Mouse (Mus musculus) heart, embryonic 16.5 days (tissue): ENCODE results near the gene Phkg1. TPM values are rescaled to one million over a fixed set of nuclear protein-coding genes. Genes with fewer than 3 reads are reported as not detected.
"Not testable (repeated sequence)": the region's sequence is repeated elsewhere in the genome, so short reads cannot be mapped to it uniquely, and the experiment has no call there.

Experiments used
- ATAC-seq: fragments of 200-750 bp; cut with Nextera tagmentation; replicated peaks from 2 replicates; pipeline ENCODE4 v1.8.0; 2017; ENCODE audit warnings: moderate number of reproducible peaks; ENCODE audit not compliant: insufficient read depth, low FRiP score; ENCODE audit errors: extremely low read depth
- H3K27ac ChIP-seq: fragments of 300-500 bp; sonication (generic); 2 replicates; pipeline ENCODE4 v1.5.1; 2014; ENCODE audit warnings: mild to moderate bottlenecking, low read length, control low read depth, moderate library complexity
- H3K27me3 ChIP-seq: fragments of 300-500 bp; sonication (generic); 2 replicates; pipeline ENCODE4 v1.6.1; 2014; ENCODE audit warnings: low read length, mixed read lengths; ENCODE audit not compliant: control insufficient read depth, insufficient read depth
- H3K36me3 ChIP-seq: fragments of 300-500 bp; sonication (generic); 2 replicates; pipeline ENCODE4 v1.6.1; 2014; ENCODE audit not compliant: control insufficient read depth, insufficient read depth
- H3K4me1 ChIP-seq: fragments of 300-500 bp; sonication (generic); 2 replicates; pipeline ENCODE4 v1.6.1; 2014; ENCODE audit warnings: low read length, mixed read lengths; ENCODE audit not compliant: control insufficient read depth, insufficient read depth
- H3K4me2 ChIP-seq: fragments of 300-500 bp; sonication (generic); 2 replicates; pipeline ENCODE4 v1.6.1; 2014; ENCODE audit warnings: low read depth, mild to moderate bottlenecking, control low read depth, low read length
- H3K4me3 ChIP-seq: fragments of 300-500 bp; sonication (generic); 2 replicates; pipeline ENCODE4 v1.5.1; 2014; ENCODE audit warnings: mild to moderate bottlenecking, control low read depth, low read length
- H3K9ac ChIP-seq: fragments of 300-500 bp; sonication (generic); 2 replicates; pipeline ENCODE4 v1.6.1; 2014; ENCODE audit warnings: low read length, control low read depth
- H3K9me3 ChIP-seq: fragments of 300-500 bp; sonication (generic); replicated peaks from 2 replicates; pipeline ENCODE4 v1.6.1; 2016; ENCODE audit warnings: low read length; ENCODE audit not compliant: control insufficient read depth
- WGBS: fragments of 180-500 bp; shearing (Covaris S2); extraction: QIAGEN DNeasy Blood & Tissue Kit; methylation state at CpG from one replicate; pipeline ENCODE4 v1.1.7; 2014; 5-methylcytosine and 5-hydroxymethylcytosine counted together
- polyA plus RNA-seq: library from polyadenylated mRNA; unstranded; fragments of >200 nt; fragmentation: Nextera tagmentation; extraction: Ambion mirVana; gene quantifications from 2 replicates; pipeline ENCODE4 v1.2.1, GENCODE M21; 2015

Gene Phkg1
- polyA plus RNA-seq: 1.9 and 2.2 TPM in 2 replicates

GRCm38 (mm10) chr5:129898449-129898848 is at the start of gene Phkg1:
Gene Phkg1, minus strand, starts transcription at chr5:129898549.
- Histone ChIP-seq H3K9ac (no peak within 1 kb of the TSS), H3K4me1 (peaks cover 8% of the 10 kb centered on the region), H3K4me2 (no peak within 1 kb of the TSS), H3K4me3 (no peak within 1 kb of the TSS), H3K27ac (no peak within 1 kb of the TSS), H3K36me3 (no peaks in the 10 kb centered on the region), H3K9me3 (no peaks in the 10 kb centered on the region), H3K27me3 (no peaks in the 10 kb centered on the region)
- no peak for ATAC-seq
- WGBS: 89% methylated on average over 1 of the region's 1 CpGs

DNA sequence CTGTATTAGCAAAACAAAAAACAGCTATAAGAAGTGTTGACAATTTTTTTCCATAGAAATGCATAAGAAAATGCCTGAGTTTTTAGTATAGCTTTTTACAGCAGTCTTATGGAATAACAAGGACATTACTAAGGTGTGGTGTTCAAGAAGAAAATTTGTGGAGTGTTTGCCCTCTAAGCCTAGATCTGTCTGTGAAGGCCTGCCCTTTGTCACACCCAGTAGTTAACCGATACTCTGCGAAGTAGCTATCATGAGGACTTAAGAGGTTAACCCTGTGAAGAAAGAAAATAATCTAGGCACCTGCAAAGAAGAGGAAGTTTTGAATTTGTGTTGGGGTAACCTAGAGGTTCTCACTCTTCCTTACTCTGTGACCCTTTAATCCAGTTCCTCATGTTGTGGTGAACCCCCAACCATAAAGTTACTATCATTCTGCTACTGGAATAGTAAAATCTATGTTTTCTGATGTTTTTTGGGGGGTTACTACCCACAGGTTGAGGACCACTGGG is 49.2 kb upstream of the Phkg1 start:
- peaks cover 4% of the 10 kb centered on the region; the same call in 1 of the 2 replicates for H3K36me3 ChIP-seq
- 80% methylated on average over 2 of the region's 2 CpGs for WGBS
- no peaks in the 10 kb centered on the region for H3K9me3 ChIP-seq
- H3K4me3 ChIP-seq: no peak overlapping the region
- ATAC-seq: no peak
- H3K4me2 ChIP-seq: no peak overlapping the region
- H3K27me3 ChIP-seq: no peaks in the 10 kb centered on the region
- H3K9ac ChIP-seq: no peak overlapping the region
- H3K27ac ChIP-seq: no peak overlapping the region
- peaks cover 9% of the 10 kb centered on the region for H3K4me1 ChIP-seq

- no peak for ATAC-seq
- Histone ChIP-seq H3K4me1 (peaks cover 6% of the 10 kb centered on the region), H3K27me3 (no peaks in the 10 kb centered on the region), H3K27ac (no peak overlapping the region), H3K36me3 (peaks cover 4% of the 10 kb centered on the region; the same call in 1 of the 2 replicates), H3K4me3 (no peak overlapping the region), H3K9ac (no peak overlapping the region), H3K9me3 (no peaks in the 10 kb centered on the region), H3K4me2 (no peak overlapping the region)
- 64% methylated on average over 1 of the region's 1 CpGs for WGBS
Observed at GRCm38 (mm10) chr5:129943402-129943801, 45.1 kb upstream of the Phkg1 start.

GRCm38 (mm10) chr5:129942073-129942939 is 44.0 kb upstream of the Phkg1 start:
- under 1% methylated on average over 54 of the region's 82 CpGs for WGBS
- peak; percentile 20; the same call in 1 of the 2 replicates for ATAC-seq
- H3K4me1 ChIP-seq, H3K9me3 ChIP-seq, H3K27me3 ChIP-seq, H3K36me3 ChIP-seq: not testable (repeated sequence)
- Histone ChIP-seq H3K9ac (peak overlapping the region; percentile 89), H3K27ac (peak overlapping the region; percentile 77), H3K4me3 (peak overlapping the region; percentile 89), H3K4me2 (peak overlapping the region; percentile 93)

DNA sequence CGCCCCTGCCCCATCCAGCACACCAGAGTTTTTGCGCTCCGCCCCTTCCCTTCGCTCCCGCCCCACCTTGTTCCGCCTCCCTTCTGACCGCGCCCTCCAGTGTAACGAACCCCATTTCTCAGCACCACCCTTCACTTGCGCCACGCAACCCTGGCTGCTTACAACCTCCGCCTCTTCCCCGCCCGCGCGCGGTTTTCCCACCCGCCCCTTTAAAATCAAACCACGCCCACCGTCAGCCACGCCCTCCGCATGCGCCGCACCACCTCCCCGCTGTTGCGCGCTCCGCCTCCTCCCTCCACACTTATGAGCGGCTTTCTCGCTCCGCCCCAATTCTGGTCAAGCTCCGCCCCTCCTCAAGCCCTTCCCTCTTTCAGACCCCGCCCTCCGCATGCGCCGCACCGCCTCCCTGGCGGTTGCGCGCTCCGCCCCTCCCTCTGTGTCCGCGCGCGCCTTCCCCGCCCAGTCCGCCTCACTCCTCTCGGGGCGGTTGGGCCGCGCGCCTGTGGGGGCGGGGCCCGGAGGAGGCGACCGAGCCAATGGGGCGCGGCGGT is 43.2 kb upstream of the Phkg1 start, which contains the start of gene Vkorc1l1:
TSS of gene Vkorc1l1 (plus strand) at position 476 of the 551 bp plus-strand sequence.
- Histone ChIP-seq H3K36me3 (peaks cover 4% of the 10 kb centered on the region; the same call in 1 of the 2 replicates), H3K27me3 (no peaks in the 10 kb centered on the region), H3K4me2 (peak within 1 kb of the TSS; percentile 93), H3K9ac (peak within 1 kb of the TSS; percentile 89), H3K27ac (peak within 1 kb of the TSS; percentile 77), H3K4me3 (peak within 1 kb of the TSS; percentile 89), H3K4me1 (peaks cover 4% of the 10 kb centered on the region; the same call in 1 of the 2 replicates), H3K9me3 (no peaks in the 10 kb centered on the region)
- ATAC-seq: peak; percentile 95
- under 1% methylated on average over 59 of the region's 59 CpGs for WGBS

DNA sequence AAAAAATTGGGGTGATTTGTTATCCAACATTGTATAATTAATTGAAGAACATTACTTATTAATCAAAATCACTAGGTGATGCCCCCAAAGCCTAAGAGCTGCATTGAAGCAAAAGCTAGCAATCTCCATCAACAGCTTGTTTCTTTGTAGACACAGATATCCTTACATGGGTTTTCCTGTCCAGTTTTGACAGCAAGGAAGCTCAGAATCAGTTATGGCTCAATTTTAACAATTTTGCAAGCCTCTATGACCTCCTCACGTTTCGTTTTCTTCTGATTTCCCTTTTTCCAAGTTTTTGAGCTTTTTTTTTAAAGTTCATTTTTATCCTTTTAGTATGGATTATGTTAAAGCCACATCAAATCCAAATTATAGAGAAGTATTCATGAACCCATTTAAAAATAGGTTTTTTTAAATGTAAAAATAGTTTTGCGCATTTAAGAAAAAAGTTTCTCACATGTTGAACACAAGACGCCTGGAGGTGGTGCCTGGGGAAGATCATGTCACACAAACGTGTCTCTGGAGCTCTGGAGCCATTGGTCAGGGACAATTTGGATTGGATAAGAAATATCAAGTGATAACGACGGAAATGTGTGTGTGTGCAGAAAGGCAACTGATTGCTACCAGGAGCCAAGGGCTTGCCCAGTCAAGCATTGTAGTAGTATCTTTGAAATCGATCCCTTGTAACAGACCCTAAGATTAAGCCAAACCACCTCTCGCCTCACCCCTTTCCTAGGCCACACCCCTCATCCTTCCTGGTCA is 42.6 kb upstream of the Phkg1 start:
- WGBS: 3% methylated on average over 9 of the region's 9 CpGs
- Histone ChIP-seq H3K36me3 (peaks cover 4% of the 10 kb centered on the region; the same call in 1 of the 2 replicates), H3K27ac (0 out of 2 replicates have a peak overlapping the region, but pooled peaks have one; percentile 20), H3K9ac (peak overlapping the region; percentile 41), H3K9me3 (no peaks in the 10 kb centered on the region), H3K4me1 (peaks cover 4% of the 10 kb centered on the region; the same call in 1 of the 2 replicates), H3K4me3 (peak overlapping the region; percentile 58), H3K27me3 (no peaks in the 10 kb centered on the region), H3K4me2 (peak overlapping the region; percentile 69)
- peak; percentile 6 for ATAC-seq

DNA sequence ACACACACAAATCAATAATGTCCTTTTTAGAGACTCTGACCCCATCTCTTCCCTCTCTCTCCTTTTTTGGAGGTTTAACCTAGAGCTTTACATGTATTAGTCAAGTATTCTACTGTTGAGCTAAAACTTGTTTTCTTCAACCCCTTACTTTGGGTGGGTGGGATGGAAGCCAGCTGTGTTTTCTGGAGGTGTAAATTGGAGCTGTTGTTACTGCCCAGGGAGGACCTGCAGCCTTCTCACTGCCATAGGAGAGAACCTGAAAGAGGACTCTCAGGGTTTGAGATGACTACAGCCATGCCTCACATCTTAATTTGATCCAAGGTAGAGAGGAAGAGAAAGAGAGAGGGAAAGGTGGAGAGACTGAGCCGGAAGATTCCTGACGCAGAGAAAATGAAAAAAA is 41.9 kb upstream of the Phkg1 start:
- Histone ChIP-seq H3K9ac (no peak overlapping the region), H3K27ac (no peak overlapping the region), H3K4me1 (peaks cover 4% of the 10 kb centered on the region; the same call in 1 of the 2 replicates), H3K4me3 (no peak overlapping the region), H3K4me2 (no peak overlapping the region), H3K9me3 (no peaks in the 10 kb centered on the region), H3K36me3 (peaks cover 2% of the 10 kb centered on the region; the same call in 1 of the 2 replicates), H3K27me3 (no peaks in the 10 kb centered on the region)
- no peak for ATAC-seq
- 37% methylated on average over 2 of the region's 2 CpGs for WGBS

DNA sequence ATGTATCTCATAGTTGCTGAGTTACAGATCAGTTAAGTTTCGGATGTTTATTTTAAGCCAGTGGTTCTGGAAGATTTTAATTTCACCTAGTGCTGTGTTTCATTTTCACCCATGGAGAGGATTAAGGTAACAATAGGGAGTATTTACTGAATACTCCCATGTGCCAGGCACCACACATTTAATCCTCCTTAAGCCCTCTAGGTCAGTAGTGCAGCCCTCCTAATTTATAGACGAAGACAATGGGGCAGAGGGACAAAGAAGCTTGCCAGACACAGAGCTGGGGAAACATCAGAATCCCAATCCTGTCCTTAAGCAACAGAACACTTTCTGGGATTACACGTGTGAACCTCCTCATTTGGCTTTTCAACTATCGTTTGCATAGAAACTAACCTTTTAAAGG is 38.6 kb upstream of the Phkg1 start:
- Histone ChIP-seq H3K4me2 (no peak overlapping the region), H3K27me3 (no peaks in the 10 kb centered on the region), H3K9ac (no peak overlapping the region), H3K36me3 (no peaks in the 10 kb centered on the region), H3K27ac (no peak overlapping the region), H3K4me3 (no peak overlapping the region), H3K4me1 (no peaks in the 10 kb centered on the region), H3K9me3 (no peaks in the 10 kb centered on the region)
- 59% methylated on average over 4 of the region's 4 CpGs for WGBS
- no peak for ATAC-seq
